Mouse (Mus musculus): ENCODE measurements around the gene Rab6b.
"Not testable (repeated sequence)": the region's sequence is repeated elsewhere in the genome, so short reads cannot be mapped to it uniquely, and the experiment has no call there.

Rab6b gene

GRCm38 (mm10) chr9:103143881-103144280 lies 32.3 kb downstream of the Rab6b start:
- no peak for DNase-seq (ENCODE audit: low read depth, low spot score)

GRCm38 (mm10) chr9:103145351-103145750 lies 33.8 kb downstream of the Rab6b start:
- no peak for DNase-seq (ENCODE audit: low read depth, low spot score)

GRCm38 (mm10) chr9:103146257-103146656 lies 34.7 kb downstream of the Rab6b start:
- DNase-seq (ENCODE audit: low read depth, low spot score) = no peak

- DNase-seq (ENCODE audit: low read depth, low spot score) = peak; percentile 14
Measured at GRCm38 (mm10) chr9:103146703-103147102, 35.1 kb downstream of the Rab6b start.

- DNase-seq (ENCODE audit: low read depth, low spot score) = no peak
Measured at GRCm38 (mm10) chr9:103147103-103147502, 35.5 kb downstream of the Rab6b start.

DNA sequence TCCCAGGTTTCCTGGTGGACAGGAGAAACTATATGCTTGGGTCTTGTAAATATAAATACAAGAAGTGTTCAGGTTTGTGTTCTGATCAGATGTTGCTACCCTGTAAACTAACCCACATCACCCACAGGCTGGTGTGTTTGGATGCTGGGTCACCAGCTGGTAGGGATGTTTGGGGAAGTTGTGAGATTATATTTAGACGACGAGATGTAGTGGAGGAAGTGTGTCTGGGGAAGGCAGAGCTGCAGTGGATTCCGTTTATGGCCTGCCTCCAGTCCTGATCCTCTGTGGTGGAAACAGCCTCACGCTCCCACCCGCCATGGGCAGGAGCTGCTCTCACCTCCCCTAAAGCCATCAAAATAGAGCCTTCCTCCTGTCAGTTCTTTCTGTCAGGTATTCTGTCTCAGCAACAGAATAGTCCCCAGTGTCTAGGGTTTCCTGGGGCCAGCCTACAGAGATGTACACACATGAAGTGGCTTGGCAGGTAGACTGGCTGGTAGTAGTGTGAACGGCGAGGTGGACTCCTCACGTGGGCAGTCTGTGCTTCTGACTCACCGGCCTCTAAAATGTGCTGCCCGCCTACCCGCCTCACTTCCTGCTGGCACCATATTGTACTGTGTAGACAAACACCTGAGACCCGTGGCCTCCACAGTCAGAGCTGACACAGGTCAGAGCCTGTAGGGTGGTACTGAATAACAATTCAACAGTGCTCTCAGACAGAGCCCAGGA lies 37.6 kb downstream of the Rab6b start:
- no peak for DNase-seq (ENCODE audit: low read depth, low spot score)

GRCm38 (mm10) chr9:103153286-103153685 lies 41.7 kb downstream of the Rab6b start:
- no peak for DNase-seq (ENCODE audit: low read depth, low spot score)

- no peak for DNase-seq (ENCODE audit: low read depth, low spot score)
Measured at GRCm38 (mm10) chr9:103154568-103154967, 43.0 kb downstream of the Rab6b start.

- DNase-seq (ENCODE audit: low read depth, low spot score) = not testable (repeated sequence)
Measured at GRCm38 (mm10) chr9:103155158-103155557, 43.6 kb downstream of the Rab6b start.

- no peak for DNase-seq (ENCODE audit: low read depth, low spot score)
Measured at GRCm38 (mm10) chr9:103163806-103164205, 52.2 kb downstream of the Rab6b start.

- DNase-seq (ENCODE audit: low read depth, low spot score) = no peak
Measured at GRCm38 (mm10) chr9:103168046-103168445, 56.5 kb downstream of the Rab6b start.

DNA sequence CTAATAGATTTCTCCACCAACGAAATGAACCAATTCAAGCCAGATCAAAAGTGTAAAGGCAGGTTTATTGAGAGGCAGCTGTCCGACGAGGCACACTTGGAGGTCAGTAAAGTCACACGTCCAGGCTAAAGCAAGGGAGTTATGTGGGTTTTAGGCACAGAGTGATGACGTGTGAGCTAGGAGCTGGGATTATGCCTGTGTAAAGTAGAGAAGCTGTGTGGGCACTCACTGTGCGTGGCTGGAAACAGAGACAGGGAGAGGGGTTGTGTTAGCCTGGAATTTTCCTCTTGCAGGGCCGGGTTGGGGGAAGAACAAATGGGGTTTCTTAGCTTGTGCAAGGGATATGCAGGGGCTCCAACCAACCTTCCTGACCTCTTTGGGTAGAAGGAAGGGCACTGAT lies 57.2 kb downstream of the Rab6b start:
- no peak for DNase-seq (ENCODE audit: low read depth, low spot score)

GRCm38 (mm10) chr9:103174771-103175519 lies 63.4 kb downstream of the Rab6b start:
- DNase-seq (ENCODE audit: low read depth, low spot score) = no peak

DNA sequence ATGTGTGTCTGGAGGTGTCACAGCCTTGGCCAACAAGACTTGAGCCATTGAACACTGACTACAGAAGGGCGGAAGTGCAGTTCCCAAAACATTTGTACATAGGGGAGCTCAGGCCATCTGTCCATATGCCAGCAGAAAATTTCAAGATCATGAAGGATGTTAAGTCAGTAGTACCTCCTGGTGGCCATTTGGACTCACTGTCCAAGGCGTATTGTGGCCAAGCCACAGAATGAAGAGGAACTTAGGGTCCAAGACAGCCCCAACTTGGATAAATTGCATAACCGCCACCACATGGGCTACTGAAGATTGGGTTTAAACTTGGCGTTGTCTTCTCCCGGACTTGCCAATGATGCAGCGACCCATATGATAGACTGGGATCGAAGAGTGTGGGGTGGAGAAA lies 64.1 kb downstream of the Rab6b start:
- no peak for DNase-seq (ENCODE audit: low read depth, low spot score)

GRCm38 (mm10) chr9:103180303-103180702 lies 68.7 kb downstream of the Rab6b start:
- no peak for DNase-seq (ENCODE audit: low read depth, low spot score)

GRCm38 (mm10) chr9:103180807-103181565 lies 69.4 kb downstream of the Rab6b start:
- peak; percentile 75 for DNase-seq (ENCODE audit: low read depth, low spot score)

DNA sequence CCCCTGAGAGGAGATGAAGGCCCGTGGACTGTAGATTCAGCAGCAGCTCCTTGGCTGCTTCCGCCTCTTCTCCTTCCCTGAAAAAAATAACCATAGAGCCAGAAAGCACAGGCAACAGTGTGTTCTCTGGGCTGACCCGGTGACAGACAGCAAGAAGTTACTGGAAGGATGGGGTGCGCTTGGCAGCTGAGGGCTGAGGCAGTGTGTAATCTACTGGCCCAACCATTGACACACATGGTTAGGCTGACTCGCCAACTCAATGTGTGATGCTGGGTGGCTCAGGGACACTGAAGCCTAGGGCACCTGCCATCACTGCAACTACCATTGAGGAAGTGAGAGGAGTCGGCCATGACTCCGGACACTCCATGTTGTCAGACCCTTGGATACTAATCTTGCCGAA lies 70.3 kb downstream of the Rab6b start:
- no peak for DNase-seq (ENCODE audit: low read depth, low spot score)

DNA sequence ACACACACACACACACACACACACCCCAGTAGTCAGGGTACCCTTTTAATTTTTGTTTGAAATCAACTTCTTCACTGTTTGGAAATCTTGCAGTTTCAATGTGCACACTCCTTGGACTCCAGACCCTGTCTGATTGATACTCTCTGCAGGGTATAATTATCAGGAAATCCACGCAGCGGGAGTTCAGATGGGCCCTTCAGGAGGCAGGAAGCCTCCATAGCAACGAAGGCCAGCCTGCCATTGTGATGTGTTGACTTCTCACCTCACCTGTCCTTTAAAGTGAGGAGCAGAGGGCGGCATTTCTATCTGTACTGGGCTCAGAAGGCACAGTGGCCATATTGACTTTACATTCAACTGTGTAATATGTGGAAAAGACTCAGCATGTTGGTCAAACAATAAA lies 73.3 kb downstream of the Rab6b start:
- DNase-seq (ENCODE audit: low read depth, low spot score) = no peak

DNA sequence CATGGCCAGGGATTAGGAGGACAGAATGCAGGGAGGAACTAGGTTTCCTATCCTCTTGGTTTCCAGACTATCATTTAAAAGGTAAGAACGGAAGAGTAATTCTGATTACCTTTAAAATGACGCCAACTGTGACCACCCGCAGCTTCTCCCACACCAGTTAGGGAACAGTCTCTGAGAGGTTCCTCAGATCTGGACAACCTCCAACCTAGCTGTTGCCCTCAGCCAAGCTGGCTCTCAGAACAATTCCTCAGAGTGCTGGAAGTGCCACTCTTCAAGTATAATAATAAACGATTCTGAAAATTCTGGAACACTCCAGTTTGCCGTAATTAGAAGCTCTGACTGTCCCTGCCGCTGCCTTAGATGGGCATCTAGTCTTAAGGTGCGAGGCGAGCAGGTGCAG lies 74.4 kb downstream of the Rab6b start:
- DNase-seq (ENCODE audit: low read depth, low spot score) = no peak

DNA sequence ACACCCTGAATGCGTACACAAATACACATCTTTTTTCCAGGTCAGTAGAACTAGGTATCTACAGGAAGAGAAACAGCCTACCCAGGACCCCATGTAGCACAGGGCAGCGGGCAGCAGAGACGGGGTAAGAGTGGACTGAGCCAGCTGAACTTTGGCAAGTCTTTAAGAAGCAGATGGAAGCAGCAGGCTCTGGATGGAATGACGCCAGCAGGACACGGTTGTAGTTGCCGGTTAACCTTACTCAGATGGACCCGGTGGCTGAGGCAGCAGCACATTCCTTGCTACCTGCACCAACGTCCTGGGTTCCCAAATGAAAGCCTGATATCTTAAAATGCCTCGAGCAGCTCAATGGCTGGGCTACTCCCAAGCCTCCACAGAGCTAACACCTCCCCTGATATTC lies 75.2 kb downstream of the Rab6b start:
- DNase-seq (ENCODE audit: low read depth, low spot score) = no peak

GRCm38 (mm10) chr9:103188416-103188815 lies 76.8 kb downstream of the Rab6b start:
- DNase-seq (ENCODE audit: low read depth, low spot score) = no peak

DNA sequence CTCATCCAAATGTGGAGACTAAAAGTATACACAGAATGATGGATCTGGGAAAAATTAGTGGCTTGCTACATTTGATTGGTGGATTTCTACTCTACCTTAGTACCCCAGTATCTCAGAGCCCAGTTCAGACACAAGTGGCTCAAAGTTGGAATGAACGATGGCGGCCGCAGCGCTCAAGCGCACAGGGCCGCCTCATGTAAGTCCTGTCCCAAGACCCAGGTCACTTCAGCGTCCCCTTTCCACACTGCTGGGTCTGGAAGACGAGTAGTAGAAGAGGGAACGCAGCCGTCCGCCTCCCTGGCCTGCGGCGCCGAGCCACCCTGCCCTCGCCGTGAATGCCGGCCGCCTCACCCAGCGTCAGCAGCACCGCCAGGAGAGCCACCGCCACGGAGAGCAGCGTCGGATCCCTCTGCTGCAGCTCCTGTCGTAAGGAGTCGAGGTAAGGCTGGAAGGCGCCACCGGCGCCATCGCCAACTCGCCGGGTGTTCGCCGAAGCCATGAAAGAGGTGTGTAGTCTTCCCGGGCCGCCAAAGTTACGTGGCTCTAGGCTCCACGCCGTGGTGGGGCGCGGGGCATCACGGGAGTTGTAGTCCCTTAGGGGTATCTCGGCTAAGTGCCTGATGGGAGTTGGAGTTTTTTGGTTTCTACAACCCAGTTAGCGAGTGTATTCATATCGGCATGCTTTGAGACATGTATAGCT lies 90.1 kb downstream of the Rab6b start, which contains the start of gene Srprb:
TSS of gene Srprb (minus strand) at position 577 of the 700 bp plus-strand sequence.
- DNase-seq (ENCODE audit: low read depth, low spot score) = peak; percentile 83
